Mouse (Mus musculus) limb, embryonic 13.5 days (tissue): ENCODE data around the gene Scamp3. TPM values are rescaled to one million over a fixed set of nuclear protein-coding genes. Genes with fewer than 3 reads are reported as not detected.
"Not testable (repeated sequence)": the region's sequence is repeated elsewhere in the genome, so short reads cannot be mapped to it uniquely, and the experiment has no call there.

Experiments
- ATAC-seq: fragments of 200-750 bp; cut with Nextera tagmentation; 2 replicates; pipeline ENCODE4 v1.8.0; 2017; ENCODE audit warnings: low read depth, moderate number of reproducible peaks, moderate TSS enrichment; ENCODE audit not compliant: low FRiP score
- H3K27ac ChIP-seq: fragments of 300-500 bp; sonication (generic); 2 replicates; pipeline ENCODE4 v1.5.1; 2015; ENCODE audit warnings: inconsistent platforms, mild to moderate bottlenecking, moderate library complexity
- H3K27me3 ChIP-seq: fragments of 300-500 bp; sonication (generic); 2 replicates; pipeline ENCODE4 v1.6.1; 2015; ENCODE audit warnings: mild to moderate bottlenecking, inconsistent platforms
- H3K36me3 ChIP-seq: fragments of 300-500 bp; sonication (generic); 2 replicates; pipeline ENCODE4 v1.6.1; 2015; ENCODE audit warnings: inconsistent platforms, mild to moderate bottlenecking, moderate library complexity
- H3K4me1 ChIP-seq: fragments of 300-500 bp; sonication (generic); 2 replicates; pipeline ENCODE4 v1.6.1; 2015; ENCODE audit warnings: inconsistent platforms
- H3K4me2 ChIP-seq: fragments of 300-500 bp; sonication (generic); replicated peaks from 2 replicates; pipeline ENCODE4 v1.6.1; 2015; ENCODE audit warnings: inconsistent platforms, mild to moderate bottlenecking, moderate library complexity
- H3K4me3 ChIP-seq: fragments of 300-500 bp; sonication (generic); 2 replicates; pipeline ENCODE4 v1.5.1; 2015; ENCODE audit warnings: moderate library complexity, mild to moderate bottlenecking, inconsistent platforms
- H3K9ac ChIP-seq: fragments of 300-500 bp; sonication (generic); 2 replicates; pipeline ENCODE4 v1.6.1; 2015; ENCODE audit warnings: mild to moderate bottlenecking, inconsistent platforms
- H3K9me3 ChIP-seq: fragments of 300-500 bp; sonication (generic); 2 replicates; pipeline ENCODE4 v1.6.1; 2016; ENCODE audit warnings: inconsistent platforms
- WGBS: fragments of 180-500 bp; shearing (Covaris S2); methylation state at CpG from one replicate; pipeline ENCODE4 v1.1.7; 2015; 5-methylcytosine and 5-hydroxymethylcytosine counted together
- polyA plus RNA-seq: library from polyadenylated mRNA; unstranded; fragments of >200 nt; fragmentation: Nextera tagmentation; extraction: Ambion mirVana; gene quantifications from 2 replicates; pipeline ENCODE4 v1.2.1, GENCODE M21; 2015

Gene Scamp3
- polyA plus RNA-seq, 1 experiment from 2014 or later: 115 TPM

GRCm38 (mm10) chr3:89147979-89148311 lies 29.3 kb upstream of the Scamp3 start:
- Histone ChIP-seq H3K9me3 (no peaks in the 10 kb centered on the region), H3K36me3 (no peaks in the 10 kb centered on the region), H3K4me2 (peak overlapping the region; percentile 63), H3K4me1 (peaks cover 7% of the 10 kb centered on the region), H3K9ac (peak overlapping the region; percentile 55), H3K4me3 (peak overlapping the region; percentile 35), H3K27me3 (peaks cover 71% of the 10 kb centered on the region), H3K27ac (no peak overlapping the region)
- no peak for ATAC-seq
- WGBS: 5% methylated on average over 15 of the region's 15 CpGs

DNA sequence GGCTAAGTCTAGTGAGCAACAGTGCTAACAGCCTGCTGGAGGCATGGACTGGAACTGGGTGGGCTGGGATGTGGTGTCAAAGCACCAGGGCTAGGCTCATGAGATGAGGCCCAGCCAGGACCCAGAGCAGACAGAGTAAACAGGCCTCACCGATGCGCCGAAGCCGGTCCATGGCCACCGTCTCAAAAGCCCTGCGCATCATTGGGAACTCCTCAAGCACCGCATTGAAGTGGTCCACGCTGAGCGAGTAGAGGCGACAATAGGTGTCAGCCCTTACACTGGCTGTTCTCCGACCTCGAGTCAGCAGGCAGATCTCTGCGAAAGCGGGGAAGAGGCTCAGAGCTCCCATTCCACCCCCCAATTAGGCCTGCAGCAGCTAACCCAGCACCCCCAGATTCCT lies 28.7 kb upstream of the Scamp3 start:
- WGBS: 73% methylated on average over 14 of the region's 14 CpGs
- ATAC-seq: no peak
- Histone ChIP-seq H3K9ac (no peak overlapping the region), H3K9me3 (no peaks in the 10 kb centered on the region), H3K4me2 (peak overlapping the region; percentile 63; the same call in 1 of the 2 replicates), H3K27ac (no peak overlapping the region), H3K27me3 (peaks cover 72% of the 10 kb centered on the region), H3K36me3 (no peaks in the 10 kb centered on the region), H3K4me1 (peaks cover 7% of the 10 kb centered on the region), H3K4me3 (no peak overlapping the region)

DNA sequence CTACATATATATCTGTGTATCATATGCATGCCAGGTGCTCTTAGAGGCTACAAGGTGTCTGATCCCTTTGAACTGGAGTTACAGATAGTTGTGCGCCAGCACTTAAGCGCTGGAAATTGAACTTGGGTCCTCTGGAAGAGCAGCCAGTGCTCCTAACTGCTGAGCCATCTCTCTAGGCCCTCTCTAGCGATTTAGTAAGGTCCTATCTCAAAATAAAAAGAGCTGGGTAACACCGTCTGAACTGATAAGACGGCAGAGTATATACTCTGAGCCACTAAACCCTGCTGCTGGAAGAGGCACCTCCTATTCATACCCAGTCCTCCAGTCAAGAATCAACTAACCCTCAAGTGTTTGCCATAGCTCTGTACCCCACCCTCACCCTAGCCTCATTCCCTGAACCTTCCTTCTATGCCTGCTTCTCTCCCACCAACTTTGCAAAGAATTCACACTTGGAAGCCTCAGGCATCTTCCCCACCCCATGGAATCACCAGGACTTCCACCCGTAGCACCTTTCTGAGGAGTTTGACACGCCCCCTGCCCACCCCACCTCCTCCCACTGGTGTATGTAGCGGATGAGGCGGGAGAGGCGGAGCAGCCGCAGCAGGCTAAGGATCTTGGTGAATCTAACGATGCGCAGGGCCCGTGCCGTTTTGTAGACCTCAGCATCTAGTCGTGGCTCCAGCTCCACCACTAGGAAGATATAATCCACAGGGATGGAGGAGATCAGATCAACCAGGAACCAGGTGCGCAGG lies 25.0 kb upstream of the Scamp3 start:
- no peaks in the 10 kb centered on the region for H3K36me3 ChIP-seq

GRCm38 (mm10) chr3:89156951-89157350 lies 20.3 kb upstream of the Scamp3 start:
- WGBS: 85% methylated on average over 8 of the region's 8 CpGs
- no peaks in the 10 kb centered on the region for H3K9me3 ChIP-seq
- peaks cover 20% of the 10 kb centered on the region for H3K4me1 ChIP-seq
- H3K27me3 ChIP-seq: peaks cover 40% of the 10 kb centered on the region
- ATAC-seq: no peak
- H3K27ac ChIP-seq: no peak overlapping the region
- H3K9ac ChIP-seq: no peak overlapping the region
- H3K4me3 ChIP-seq: no peak overlapping the region
- no peaks in the 10 kb centered on the region for H3K36me3 ChIP-seq
- H3K4me2 ChIP-seq: no peak overlapping the region

More for the DNA sequence above, 25.0 kb upstream of the Scamp3 start:
- peaks cover 7% of the 10 kb centered on the region for H3K4me1 ChIP-seq
- 41% methylated on average over 17 of the region's 17 CpGs for WGBS
- no peak for ATAC-seq
- H3K9me3 ChIP-seq: no peaks in the 10 kb centered on the region
- no peak overlapping the region for H3K4me3 ChIP-seq
- no peak overlapping the region for H3K4me2 ChIP-seq
- H3K9ac ChIP-seq: no peak overlapping the region
- peaks cover 57% of the 10 kb centered on the region for H3K27me3 ChIP-seq
- no peak overlapping the region for H3K27ac ChIP-seq

- Histone ChIP-seq H3K4me2 (peak overlapping the region; percentile 94), H3K36me3 (no peaks in the 10 kb centered on the region), H3K9me3 (no peaks in the 10 kb centered on the region), H3K27me3 (peaks cover 30% of the 10 kb centered on the region), H3K4me1 (peaks cover 20% of the 10 kb centered on the region), H3K4me3 (peak overlapping the region; percentile 59; the same call in 1 of the 2 replicates), H3K9ac (no peak overlapping the region), H3K27ac (no peak overlapping the region)
- no peak for ATAC-seq
- WGBS: 15% methylated on average over 7 of the region's 7 CpGs
Measured at GRCm38 (mm10) chr3:89158651-89159050, 18.6 kb upstream of the Scamp3 start.

- Histone ChIP-seq H3K9me3 (no peaks in the 10 kb centered on the region), H3K9ac (peak overlapping the region; percentile 63; the same call in 1 of the 2 replicates), H3K4me2 (peak overlapping the region; percentile 94), H3K4me1 (peaks cover 26% of the 10 kb centered on the region), H3K36me3 (no peaks in the 10 kb centered on the region), H3K27me3 (peaks cover 30% of the 10 kb centered on the region), H3K27ac (no peak overlapping the region), H3K4me3 (peak overlapping the region; percentile 59)
- 1% methylated on average over 13 of the region's 13 CpGs for WGBS
- ATAC-seq: no peak
Measured at GRCm38 (mm10) chr3:89159211-89159610, 18.1 kb upstream of the Scamp3 start.

DNA sequence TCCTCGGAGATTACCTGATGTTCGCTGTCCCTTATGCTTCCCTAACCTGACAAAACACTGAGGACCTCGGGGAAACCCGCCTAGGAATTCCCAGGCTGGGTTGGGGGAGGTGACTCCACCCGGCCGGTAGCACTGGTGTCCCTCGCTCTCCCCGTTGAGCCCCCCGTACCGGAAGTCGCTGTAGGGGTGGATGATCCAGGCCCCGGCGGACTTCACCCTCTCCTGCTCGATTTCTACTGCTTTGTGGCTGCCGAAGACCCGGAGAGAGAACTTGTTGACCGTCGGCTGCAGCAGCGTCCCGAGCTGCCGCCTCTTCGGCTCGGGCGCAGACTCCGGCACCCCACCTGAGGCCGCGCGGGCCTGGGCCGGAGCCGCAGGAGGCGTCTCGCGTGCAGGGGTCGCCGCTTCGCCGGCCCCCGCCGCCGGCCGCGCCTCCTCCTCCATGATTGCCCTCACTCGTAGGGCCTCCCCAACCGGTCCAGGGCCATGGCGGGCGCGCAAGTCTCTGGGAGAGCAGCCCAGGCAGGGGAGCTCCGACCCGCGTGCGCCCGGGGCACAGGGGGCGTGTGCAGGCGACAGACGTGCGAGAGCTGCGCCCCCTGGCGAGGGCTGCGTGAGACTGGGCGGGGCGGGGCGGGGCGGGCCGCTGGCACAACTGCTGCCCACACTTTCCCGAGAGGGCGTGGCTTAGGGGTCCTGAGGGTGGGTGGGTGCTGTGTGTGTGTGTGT lies 17.5 kb upstream of the Scamp3 start, which contains the start of gene Hcn3:
TSS of gene Hcn3 (minus strand) at position 581 of the 729 bp plus-strand sequence.
- Histone ChIP-seq H3K27me3 (peaks cover 30% of the 10 kb centered on the region), H3K4me3 (peak within 1 kb of the TSS; percentile 59), H3K9me3 (no peaks in the 10 kb centered on the region), H3K27ac (no peak within 1 kb of the TSS), H3K36me3 (no peaks in the 10 kb centered on the region), H3K4me2 (peak within 1 kb of the TSS; percentile 94), H3K4me1 (peaks cover 26% of the 10 kb centered on the region), H3K9ac (peak within 1 kb of the TSS; percentile 63)
- WGBS: under 1% methylated on average over 66 of the region's 66 CpGs
- ATAC-seq: peak; percentile 55; the same call in 1 of the 2 replicates

- not testable (repeated sequence) for H3K27ac ChIP-seq, H3K4me3 ChIP-seq, H3K9ac ChIP-seq, H3K36me3 ChIP-seq, ATAC-seq, H3K4me2 ChIP-seq, H3K9me3 ChIP-seq
- H3K27me3 ChIP-seq: peaks cover 30% of the 10 kb centered on the region
- peaks cover 35% of the 10 kb centered on the region for H3K4me1 ChIP-seq
Measured at GRCm38 (mm10) chr3:89161207-89161606, 16.1 kb upstream of the Scamp3 start.

DNA sequence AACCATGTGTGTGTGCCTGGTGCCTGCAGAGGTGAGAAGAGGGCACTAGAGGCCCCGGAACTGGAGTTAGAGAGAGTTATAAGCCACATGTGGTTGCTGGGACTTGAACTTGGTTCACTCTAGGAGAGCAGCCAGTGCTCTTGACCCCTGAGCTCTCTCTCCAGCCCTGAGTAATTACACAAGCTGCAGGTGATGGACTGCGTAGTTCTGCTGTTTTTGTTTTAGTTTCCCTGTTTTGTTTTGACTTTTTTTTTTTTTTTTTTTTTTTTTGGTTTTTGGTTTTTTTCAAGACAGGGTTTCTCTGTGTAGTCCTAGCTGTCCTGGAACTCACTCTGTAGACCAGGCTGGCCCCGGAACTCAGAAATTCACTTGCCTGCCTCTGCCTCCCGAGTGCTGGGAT lies 15.5 kb upstream of the Scamp3 start:
- peaks cover 40% of the 10 kb centered on the region for H3K4me1 ChIP-seq
- peaks cover 30% of the 10 kb centered on the region for H3K27me3 ChIP-seq
- peaks cover 7% of the 10 kb centered on the region for H3K36me3 ChIP-seq
- H3K9me3 ChIP-seq: no peaks in the 10 kb centered on the region
- H3K27ac ChIP-seq: no peak overlapping the region
- WGBS: 80% methylated on average over 4 of the region's 4 CpGs
- H3K9ac ChIP-seq: no peak overlapping the region
- H3K4me3 ChIP-seq: no peak overlapping the region
- no peak overlapping the region for H3K4me2 ChIP-seq
- ATAC-seq: no peak

DNA sequence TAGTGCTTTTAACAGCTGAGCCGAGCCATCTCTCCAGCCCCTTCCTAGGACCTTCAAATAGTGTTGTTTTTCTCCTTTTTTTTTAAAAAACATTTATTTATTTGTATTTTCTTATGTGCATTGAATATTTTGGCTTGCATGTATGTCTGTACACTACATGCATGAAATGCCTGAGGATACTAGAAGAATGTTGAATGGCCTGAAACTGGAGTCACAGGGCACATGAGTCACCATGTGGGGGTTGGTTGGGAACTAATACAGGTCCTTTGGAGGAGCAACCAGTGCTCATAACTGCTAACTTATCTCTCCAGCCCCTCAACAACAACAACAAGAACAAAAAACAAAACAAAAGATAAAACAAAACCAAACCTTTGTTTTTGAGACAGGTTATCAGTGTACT lies 14.2 kb upstream of the Scamp3 start:
- WGBS: 62% methylated on average over 1 of the region's 1 CpGs
- Histone ChIP-seq H3K27ac (no peak overlapping the region), H3K4me3 (no peak overlapping the region), H3K4me2 (no peak overlapping the region), H3K9ac (no peak overlapping the region), H3K9me3 (no peaks in the 10 kb centered on the region), H3K4me1 (peaks cover 44% of the 10 kb centered on the region), H3K27me3 (peaks cover 19% of the 10 kb centered on the region), H3K36me3 (peaks cover 19% of the 10 kb centered on the region)
- no peak for ATAC-seq

- peak overlapping the region; percentile 77 for H3K4me2 ChIP-seq
- H3K36me3 ChIP-seq: peaks cover 25% of the 10 kb centered on the region
- WGBS: 78% methylated on average over 5 of the region's 5 CpGs
- H3K27ac ChIP-seq: no peak overlapping the region
- H3K4me3 ChIP-seq: peak overlapping the region; percentile 91
- peak overlapping the region; percentile 98 for H3K9ac ChIP-seq
- peaks cover 13% of the 10 kb centered on the region for H3K27me3 ChIP-seq
- no peaks in the 10 kb centered on the region for H3K9me3 ChIP-seq
- H3K4me1 ChIP-seq: peaks cover 41% of the 10 kb centered on the region
- ATAC-seq: no peak
Measured at GRCm38 (mm10) chr3:89163643-89164245, 13.5 kb upstream of the Scamp3 start.
